Mouse (Mus musculus): ENCODE data around the gene Slc44a1. TPM values are rescaled to one million over a fixed set of nuclear protein-coding genes. Genes with fewer than 3 reads are reported as not detected.

The Slc44a1 gene
- total RNA-seq, 2 experiments from 2014 or later = 3.5 to 5.8 TPM

DNA sequence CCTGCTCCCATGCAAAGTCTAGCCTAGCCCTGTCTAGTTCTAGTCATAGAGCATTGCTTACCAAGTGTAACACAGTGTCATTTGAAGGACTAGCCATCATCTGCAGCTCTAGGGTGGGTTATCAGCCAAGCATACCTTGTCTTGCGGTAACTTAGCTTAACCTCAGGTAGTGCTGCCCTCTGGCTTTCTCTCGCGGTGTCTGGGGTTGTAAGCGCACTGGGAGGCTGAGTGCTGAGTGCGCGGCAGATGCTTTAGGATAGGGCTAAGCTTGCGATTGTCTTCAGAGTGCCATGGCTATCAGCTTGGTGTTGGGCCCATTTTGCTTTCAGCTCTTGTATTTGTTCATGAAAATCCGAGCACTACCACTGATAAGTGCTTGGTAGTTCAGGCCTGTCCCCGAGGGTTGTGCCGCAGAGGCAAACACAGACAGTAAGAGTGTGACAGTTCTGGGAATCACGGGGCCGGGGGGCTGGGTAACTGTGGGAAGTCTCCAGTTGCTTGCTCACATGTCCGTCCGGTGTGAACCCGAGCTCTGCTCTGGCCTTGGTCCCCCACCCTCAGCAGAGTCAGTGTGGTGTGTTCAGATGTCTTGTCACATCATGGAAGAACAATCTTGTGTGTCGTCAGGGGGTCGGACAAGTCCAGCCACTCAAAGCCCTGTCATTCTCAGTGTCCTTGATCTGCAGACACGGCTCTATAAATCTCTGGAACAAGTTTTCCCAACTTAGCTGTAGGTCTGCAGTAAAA is 22.5 kb downstream of the Slc44a1 start:
- no peak; the same call in 1 of the 2 replicates for ATAC-seq (replicated peaks; ENCODE audit: poor library complexity)

DNA sequence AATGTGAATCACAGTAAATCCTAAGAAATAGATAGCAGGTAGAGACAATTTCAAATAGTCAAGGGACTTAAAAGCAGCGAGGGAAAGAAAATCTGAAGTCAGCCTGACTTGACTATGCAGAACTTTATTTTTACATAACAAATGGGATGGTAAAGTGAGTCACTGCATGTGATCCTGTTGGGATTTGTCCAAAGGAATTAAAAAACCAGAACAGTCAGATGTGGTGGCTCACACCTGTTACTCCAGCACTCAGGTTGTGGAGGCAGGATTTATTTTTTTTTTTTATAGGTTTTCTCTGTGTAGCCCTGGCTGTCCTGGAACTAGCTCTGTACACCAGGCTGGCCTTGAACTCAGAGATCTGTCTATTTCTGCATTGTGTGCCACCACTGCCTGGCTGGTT is 25.7 kb downstream of the Slc44a1 start:
- ATAC-seq (replicated peaks; ENCODE audit: poor library complexity) = no peak

DNA sequence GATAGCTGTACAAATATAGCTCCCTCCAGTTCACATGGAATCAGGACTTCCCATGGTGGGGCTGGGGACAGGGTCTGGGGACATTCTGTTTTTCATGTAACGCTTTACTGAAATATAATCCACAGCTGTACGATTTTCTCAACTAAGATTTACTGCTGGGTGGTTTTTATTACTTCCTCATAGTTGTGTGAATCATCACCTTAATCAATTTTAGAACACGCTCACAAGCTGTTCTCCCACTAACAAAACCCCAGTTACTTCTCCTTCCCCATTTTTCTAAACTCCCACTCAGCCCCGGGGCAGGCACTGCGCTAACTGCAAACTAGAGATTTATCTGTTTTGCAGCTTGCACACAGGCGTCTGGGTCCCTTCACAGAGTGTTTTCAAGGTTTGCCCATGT is 28.8 kb downstream of the Slc44a1 start:
- peak; percentile 91 for ATAC-seq (replicated peaks; ENCODE audit: poor library complexity)

DNA sequence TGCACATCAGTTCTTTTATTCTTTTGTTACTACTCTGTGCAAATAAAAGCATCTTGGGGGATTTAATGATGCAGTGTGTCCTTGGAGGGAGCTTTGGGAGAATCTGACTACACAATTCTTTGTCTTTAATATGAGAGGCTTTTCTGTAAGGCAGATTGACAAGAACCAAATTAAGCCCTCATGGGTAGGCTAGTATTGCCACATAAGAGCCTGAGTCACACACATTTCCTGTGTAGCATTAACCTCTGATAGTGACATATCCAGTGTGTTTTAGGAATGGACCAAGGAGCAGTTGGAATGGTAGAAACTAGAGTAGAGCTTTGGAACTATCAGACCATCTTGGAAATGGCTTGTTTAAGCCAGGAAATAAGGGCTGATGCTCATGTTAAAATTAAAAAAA is 33.9 kb downstream of the Slc44a1 start:
- ATAC-seq (replicated peaks; ENCODE audit: poor library complexity) = peak; percentile 68

DNA sequence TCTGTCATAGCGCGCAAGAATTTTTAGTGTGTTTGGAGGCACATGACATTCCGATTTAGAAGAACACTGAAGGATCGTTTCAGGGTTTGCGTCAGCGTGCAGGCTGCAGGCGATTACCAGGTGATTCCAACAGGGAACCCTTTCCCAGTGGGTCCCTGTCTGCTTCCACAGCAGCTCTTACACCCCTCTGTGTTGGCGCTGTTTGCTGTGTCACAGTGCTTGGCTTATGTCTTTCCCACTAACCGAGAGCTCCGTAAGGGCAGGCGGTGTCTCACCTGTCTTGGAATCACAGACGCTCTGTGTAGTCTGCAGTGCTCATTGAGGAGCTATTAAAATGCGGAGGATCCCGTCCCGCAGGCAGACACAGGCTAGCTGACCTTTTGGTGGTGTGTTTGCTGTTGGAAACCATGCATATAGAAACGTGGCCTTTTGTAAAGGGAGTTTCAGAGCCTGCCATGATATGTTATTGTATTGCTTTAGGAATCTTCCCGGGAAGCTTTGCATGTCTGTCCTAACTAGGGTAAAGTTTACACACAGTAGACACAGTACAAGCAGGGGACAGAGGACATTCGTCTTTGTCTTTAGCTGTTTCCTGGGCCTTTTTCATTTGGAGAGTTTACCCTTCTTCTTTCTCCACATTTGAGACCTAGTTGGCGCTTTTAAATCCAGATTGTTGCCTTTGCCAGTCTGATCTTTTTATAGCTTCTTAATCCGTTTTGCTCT is 35.2 kb downstream of the Slc44a1 start:
- no peak for ATAC-seq (replicated peaks; ENCODE audit: poor library complexity)

DNA sequence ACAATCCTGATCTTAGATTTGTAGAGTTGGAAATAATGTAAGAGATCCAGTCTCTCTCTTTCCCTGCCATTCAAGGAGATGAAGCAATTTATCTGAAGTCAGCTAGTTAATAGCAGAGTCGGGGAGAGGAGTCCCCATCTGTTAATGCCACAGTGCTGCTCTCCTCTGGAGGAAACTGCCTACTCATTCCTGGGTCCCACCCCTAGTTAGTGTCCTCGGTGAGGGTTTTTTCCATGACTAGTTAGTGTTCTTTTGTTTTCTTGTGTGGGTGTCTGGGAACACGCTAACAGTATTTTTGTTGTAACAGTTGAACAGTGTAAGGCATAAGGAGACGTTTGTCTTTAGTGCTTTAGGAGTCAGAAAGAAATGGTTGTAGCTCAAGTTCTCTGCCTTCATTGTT is 38.4 kb downstream of the Slc44a1 start:
- peak; percentile 75 for ATAC-seq (replicated peaks; ENCODE audit: poor library complexity)

DNA sequence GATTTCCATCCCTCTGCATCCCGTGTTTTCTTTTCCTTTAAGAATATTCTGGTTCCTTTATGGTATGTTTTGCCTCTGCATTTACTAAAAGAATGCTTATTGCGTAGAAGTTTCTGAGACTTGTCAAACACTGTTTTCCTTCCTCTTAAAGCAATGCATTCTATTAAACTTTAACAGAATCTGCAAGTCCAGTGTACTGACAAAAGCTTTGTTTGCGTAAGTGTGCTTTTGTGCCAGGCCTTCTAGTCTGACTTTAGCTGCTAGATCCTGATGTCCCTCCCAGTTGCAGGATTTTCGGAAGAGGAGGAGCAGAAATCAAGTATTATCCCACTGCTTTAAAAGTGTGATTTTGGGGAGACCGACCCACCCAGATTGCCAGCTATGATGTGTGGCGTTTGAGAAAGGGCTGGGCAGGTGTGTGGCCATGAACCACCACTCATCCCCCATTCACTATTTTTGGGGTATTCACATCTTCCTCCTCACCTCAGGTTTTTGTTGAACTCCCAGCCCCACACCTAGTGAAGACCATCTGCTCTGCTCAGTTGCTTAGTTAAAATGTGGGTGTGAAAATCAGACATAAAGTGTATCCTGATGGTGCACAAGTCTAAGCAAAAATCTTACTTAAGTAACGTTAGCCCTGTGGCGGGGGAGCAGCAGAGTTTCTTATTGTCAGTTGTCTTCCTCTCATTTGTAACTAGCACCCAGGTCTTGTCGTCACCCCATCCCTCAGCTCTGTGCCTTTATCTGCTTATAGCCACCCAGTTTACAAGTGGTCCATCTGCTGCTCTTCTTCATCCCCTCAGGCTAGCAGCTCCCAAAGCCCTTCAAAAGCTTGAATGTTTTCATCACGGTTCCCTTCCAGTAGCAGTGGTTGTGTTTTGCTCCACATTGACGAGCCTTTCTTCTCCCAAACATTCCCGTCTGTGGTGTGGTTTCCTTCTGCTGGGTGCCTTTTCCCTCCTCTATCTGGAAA is 47.3 kb downstream of the Slc44a1 start:
- ATAC-seq (replicated peaks; ENCODE audit: poor library complexity) = no peak

DNA sequence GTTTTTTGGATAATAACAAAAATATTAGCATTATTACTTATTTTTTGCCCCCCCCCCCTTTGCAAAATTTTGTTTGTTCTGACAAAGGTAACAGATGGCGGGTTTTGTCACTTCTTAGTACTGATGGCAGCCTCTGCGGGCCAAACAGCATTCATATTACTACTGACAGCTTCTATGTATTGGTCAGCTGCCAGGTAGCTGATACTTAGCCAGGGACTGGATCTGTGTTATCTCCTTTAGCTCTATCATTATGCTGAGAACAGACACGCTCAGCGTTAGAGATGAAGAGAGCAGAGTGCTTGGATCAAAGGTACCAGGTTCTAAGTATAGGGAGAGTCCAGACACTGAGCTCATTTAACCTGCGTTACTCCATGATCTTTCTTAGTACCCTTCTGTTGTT is 48.6 kb downstream of the Slc44a1 start:
- ATAC-seq (replicated peaks; ENCODE audit: poor library complexity) = peak; percentile 24; the same call in 1 of the 2 replicates

DNA sequence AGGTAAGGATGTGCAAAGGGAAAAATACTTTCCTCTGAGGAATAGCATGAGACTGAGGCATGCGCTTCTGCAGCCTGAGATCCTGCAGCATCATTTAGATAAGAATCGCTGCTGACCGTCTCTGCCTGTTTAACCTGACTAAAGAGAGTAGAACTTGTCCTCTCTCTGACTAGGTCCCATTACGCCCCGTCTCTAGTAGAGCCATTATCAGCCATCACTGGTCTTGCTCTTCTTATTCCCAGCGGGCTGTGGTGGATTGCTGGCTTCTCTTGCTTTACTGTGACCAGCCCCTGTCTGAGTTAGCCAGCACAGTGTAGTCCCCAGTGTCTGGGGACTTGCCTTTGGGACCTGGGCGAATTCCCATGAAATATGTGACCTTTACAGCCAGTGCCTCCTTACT is 50.2 kb downstream of the Slc44a1 start:
- ATAC-seq (replicated peaks; ENCODE audit: poor library complexity) = no peak

DNA sequence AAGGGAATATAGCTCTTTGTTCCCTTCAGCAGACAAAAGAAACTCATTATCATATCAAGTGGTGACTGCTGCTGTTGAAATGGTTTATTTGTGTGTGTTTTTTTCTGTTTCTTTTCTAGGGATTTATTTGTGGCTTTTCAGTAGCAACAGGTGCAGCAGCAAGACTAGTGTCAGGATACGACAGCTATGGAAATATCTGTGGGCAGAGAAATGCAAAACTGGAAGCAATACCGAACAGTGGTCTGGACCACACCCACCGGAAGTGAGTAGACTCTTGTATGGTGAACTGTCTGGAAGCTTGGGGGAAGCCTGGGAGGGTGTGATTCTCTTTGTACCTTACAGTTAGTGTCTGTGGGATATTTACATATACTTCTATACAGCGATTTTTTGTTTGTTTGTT is 51.1 kb downstream of the Slc44a1 start:
- peak; percentile 95 for ATAC-seq (replicated peaks; ENCODE audit: poor library complexity)

DNA sequence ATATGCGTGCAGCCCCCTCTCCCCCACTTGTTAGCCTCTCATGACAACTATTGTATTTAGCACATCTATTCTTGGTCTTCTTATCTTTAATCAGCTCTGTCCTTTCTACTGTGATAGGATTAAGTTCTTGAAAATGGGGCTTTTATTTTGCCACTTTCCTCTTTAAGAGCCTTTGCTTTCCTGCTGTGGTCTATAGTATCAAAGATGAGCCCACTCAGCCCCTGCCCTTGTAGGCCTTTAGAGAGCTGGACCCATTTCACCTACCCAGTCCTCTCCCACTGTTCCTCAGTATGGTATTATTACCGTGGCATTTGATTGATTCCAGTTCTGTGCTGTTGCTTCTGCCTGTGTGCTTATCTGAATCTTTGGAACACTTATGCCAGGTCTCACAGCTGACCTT is 55.4 kb downstream of the Slc44a1 start:
- ATAC-seq (replicated peaks; ENCODE audit: poor library complexity) = no peak

DNA sequence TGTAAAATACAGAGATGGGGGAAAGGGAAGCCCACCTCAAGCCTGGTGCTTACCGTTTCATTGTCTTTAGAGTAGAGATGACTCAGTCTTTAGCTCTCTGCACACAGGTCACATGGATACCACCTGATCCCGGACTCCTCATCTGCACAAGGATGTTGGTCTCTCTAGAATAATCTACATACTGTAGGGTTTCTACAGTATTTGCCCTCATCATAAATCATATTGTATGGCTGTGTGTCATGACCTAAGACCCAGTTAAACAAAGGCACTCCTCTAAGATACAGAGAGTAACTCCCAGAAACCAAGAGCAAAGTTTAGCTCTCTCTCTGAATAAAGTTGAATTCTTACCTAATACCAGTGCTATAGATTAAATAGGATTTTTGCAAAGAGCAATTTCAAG is 62.6 kb downstream of the Slc44a1 start:
- ATAC-seq (replicated peaks; ENCODE audit: poor library complexity) = no peak

DNA sequence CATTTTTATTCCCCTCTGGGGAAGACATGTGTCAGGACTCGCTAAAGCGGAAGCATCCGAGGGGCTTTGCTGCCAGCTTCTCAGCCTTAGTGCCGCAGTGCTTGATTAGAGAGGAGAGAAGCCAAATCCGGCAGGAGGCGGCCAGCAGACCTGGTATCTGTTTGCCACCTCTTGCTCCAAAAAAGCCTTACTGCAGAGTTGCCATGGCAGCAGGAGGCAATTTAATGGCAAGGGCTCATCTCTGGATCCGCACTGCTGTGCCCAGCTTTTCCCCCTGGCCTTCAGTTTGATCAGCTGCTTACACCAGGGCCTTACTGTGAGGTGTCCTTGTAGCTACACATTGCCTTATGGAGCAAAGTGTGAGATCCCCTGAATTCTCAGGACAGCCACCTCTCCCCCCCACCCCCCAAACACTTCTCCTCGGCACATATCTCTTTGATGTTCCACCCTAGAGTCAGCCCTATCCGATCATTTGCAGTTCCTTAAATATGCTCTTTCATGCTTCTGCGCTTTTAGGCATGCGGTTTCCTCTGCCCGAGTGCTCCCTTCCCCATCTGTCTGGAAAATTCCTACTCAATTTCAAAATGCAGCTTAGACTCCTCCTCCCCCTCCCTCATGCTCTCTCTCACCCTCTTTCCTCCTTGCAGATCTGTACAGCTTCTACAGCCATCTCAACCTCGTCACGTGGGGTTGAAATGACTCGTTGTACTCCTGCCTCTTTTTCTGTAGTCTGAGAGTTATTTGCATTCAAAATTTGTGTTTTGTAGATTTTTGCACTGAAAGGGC is 72.1 kb downstream of the Slc44a1 start:
- ATAC-seq (replicated peaks; ENCODE audit: poor library complexity) = peak; percentile 85

DNA sequence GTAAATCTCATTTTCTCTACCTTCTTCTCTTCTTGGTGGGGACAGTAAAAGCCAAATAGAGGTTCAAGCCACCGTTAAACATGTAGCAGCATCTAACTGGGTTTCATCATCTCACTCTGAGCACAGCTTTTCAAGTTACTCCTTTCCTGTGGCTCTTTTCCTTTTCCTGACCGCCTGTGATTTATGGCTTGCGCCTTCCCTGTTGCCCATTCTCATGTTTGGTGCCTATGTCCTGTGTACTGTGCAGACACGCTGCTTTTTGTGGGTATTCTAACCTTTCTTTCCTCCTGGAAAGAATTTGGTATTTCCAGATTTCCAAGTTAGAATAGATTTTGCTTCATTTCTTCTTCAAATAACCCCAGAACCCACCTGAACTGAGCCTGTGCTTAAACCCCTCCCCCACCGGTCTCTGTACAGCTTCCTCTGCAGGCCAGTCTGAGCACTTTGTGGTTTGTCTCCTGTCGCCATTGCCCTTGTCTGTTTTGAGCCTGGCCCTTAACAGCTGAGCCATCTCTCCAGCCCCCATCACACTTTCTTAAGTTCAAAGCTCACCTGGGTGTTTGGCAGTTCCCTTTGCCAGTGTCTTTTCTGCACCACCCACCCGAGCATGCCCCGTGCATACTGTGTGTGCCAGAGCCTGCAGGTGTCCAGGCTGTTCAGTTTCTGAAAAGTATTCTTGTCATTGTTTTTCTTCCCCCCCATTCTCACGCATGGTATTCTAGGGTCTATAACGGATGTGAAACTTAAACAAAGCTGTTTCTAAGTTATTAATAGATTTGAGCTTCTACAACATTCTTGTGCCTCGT is 73.3 kb downstream of the Slc44a1 start:
- peak; percentile 43 for ATAC-seq (replicated peaks; ENCODE audit: poor library complexity)

DNA sequence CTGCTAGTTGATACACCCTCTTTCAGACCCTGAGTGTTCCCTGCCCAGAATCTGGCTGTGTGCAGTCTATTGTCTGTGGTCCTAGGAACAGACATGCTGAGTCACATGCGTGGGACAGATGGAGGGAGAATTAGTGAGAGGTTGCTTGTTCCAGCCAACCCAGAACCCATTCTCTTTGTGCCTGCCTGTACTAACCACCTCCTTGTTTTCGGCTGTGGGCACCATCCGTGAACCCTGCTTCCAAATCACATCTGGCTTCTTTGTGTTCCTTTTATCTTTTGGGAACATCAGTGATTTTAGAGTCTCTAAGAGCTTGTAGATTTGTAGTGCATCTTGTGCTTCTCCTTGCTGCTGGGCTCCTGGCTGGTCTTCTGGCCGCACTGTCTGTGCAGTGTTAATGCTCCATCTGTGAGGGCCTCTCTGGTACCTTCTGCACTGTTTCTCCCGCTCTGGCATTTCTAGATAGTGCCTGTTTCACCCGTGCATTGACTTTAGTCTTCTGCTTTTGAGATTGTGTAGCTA is 75.9 kb downstream of the Slc44a1 start:
- no peak; the same call in 1 of the 2 replicates for ATAC-seq (replicated peaks; ENCODE audit: poor library complexity)

DNA sequence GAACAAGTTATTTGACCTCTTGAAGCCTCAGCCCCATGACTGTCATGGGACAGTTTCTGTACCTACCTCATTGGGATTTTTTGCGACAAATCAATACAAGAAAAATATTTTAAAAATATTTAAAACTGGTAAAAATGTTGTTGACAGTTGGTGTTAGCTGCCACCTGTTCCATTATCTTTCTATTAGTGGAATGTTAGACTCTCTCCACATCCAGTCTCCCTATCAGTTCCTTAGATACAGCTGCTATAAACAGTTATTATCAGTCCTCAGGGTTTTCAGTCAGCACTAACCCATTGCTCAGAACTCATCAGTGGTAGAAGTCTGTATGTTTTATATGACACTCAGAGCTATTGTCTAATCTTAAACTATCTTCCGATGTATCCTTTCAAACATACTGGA is 79.2 kb downstream of the Slc44a1 start:
- no peak for ATAC-seq (replicated peaks; ENCODE audit: poor library complexity)

DNA sequence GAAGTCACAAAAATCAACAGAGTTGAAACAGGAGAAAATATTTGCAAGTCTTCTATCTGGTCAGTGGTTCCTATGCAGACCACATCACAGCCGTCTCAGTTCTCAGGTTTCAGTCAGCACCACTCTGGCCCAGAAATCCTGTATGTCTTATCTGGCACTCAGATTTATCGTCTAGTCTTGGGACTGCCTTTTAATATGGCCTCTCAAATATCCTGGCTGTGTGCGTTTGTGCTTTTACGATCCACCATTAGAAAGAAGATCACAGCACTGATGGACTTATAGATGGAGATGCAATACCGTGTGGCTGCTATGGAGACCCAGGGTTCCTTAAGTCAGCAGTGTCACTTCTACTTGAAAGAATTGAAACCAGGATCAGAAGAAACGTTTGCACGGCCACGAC is 80.8 kb downstream of the Slc44a1 start:
- ATAC-seq (replicated peaks; ENCODE audit: poor library complexity) = no peak

DNA sequence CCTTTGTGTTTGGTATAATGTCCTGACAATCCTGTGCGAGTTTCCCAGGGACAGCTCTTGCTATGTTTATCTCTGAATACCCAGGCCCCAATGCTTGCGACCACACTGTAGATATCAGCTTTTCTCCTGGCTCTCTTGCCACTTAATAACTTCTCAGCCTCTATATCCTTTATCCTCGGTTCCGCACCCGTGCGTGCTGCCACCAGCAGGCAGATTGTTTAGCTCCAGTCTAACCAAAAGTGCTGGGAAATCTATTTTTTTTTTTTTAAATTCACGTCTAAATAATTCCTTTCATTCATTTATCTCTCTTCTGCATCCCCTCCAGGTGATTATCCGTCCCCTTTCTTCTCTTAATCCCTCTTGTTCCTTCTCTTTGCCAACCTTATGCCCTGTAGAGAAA is 82.4 kb downstream of the Slc44a1 start:
- peak; percentile 42; the same call in 1 of the 2 replicates for ATAC-seq (replicated peaks; ENCODE audit: poor library complexity)

DNA sequence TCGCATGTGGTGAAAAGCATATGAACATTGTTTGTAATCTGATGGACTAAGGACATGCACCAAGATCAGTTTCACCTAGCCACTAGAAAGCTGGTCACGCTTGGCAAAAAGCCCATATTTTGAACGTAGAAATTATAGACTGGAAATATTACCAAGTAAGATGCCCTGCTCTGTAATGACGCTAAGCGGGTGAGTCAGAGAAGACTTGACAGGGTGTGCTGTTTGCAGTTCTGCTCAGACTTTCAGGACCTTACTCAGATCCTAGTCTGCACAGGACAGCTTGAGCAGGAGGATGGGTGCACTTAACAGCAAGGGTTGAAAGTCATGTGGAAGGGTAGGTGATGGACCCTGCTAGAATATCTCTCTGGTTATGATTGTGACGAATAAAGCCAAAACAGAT is 85.3 kb downstream of the Slc44a1 start:
- peak; percentile 35 for ATAC-seq (replicated peaks; ENCODE audit: poor library complexity)

Data from megakaryocyte progenitor cell, adult 5-6 weeks (primary cell).